Mouse (Mus musculus): ENCODE results near the gene Slc4a11.

The Slc4a11 gene

DNA sequence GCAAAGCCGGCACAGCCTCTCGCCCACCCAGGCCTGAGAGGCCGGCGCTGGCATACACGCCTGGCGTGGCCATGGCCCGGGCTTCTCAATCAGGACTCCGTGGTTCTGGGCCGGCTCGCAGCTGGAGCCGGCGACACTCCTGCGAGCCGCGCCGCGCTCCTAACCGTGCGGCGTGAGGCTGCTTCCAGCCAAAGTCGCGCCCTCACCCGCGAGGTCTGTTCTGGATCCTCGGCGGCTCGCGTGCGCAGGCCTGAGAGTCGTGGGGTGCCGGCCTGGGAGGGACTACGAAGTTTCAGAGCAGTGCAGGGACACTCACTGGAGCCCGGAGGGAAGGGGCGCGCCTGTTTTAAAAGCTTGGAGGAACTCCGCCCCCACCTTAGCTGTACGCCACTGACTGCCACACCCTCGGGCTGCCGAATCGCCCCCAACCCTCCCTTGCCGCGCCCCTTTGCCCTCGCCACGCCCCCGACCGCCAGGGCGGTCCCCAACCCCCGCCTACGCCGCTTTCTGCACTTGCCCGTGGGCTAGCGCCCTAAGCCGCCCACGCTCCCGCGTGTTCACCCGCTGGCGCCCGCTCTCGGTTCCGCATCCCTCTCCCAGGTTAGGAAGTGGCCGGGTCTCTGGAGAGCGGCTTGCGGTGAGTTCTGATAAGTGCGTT, at the start of gene Slc4a11:
Gene Slc4a11, minus strand, starts transcription at position 367 of the 658 bp plus-strand sequence.
- DNase-seq (ENCODE audit: low spot score in 2 of 2) = peak in 1 of 2 experiments; percentile 23

DNA sequence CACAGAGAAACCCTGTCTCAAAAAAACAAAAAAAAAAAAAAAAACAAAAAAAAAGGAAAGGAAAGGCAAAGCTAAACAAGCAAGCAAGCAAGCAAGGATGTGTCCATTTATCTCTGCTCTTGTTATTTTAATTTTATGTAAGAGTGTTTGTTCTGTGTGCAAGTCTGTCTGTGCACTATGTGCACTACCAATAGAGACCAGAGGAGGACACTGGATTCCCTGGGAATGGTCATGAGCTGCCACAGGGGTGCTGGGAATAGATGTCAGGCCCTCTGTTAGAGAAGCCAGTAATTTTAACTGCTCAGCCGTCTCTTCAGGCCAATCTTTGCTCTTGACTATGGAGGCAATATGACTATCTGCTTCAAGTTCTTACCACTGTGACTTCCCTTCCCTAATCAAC, 46.3 kb upstream of the Slc4a11 start:
- no peak for DNase-seq (ENCODE audit: low spot score in 2 of 2)

DNA sequence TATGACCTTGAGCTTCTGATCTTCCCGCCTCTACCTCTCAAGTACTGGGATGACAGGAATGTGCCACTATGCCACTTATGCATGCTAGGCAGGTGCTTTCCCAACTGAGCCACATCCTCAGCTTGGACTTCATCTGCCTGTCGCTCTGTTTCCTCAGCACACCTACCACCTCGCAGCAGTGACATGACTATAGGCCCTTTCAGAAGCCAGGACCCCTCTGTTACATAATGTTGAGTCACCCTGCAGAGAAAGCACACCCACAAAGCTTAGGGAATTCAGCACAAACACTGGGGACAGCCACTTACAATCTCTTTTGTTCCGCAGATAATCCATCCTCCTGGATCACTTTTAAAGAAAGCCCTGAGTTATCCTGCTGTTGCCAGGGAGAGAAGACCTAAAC, 42.8 kb upstream of the Slc4a11 start:
- no peak for DNase-seq (ENCODE audit: low spot score in 2 of 2)

DNA sequence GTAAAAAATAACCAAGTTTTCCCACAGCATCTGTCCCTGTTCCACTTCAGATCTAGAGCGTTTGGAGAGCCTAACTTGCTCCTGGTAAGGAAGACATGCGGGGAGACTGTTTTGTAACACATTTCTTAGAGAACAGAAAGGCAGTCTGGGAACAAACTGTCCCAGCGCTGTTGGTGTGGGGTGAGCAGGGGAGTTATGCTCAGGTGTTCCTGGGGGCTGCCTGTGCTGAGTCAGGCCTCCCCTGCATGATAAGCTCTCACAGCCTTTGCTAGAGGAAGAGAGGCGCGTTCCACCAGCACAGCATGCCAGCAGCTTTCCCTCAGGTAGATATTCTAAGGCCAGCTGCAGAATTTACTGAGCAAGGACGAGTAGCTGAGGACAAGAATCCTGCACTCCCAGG, 40.7 kb upstream of the Slc4a11 start:
- no peak for DNase-seq (ENCODE audit: low spot score in 2 of 2)

DNA sequence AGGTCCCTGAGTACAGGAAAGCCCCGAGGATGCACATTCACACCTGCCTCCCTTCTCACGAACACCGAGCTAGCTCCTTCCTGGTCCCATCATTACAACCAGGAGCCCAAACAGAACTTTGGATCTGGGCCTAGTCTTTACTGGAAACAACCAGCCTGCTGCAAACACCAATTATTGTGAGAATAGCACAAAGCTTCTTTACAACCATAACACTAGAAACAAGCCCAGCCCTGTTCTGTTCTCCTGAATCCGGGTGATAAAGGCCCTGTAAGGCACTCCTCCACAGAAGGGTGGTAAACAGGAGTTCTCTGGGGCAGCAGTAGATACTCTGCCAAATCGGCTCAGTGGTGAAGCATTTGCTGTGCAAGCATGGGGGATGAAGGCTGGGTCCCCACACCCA, 38.0 kb upstream of the Slc4a11 start:
- no peak for DNase-seq (ENCODE audit: low spot score in 2 of 2)

DNA sequence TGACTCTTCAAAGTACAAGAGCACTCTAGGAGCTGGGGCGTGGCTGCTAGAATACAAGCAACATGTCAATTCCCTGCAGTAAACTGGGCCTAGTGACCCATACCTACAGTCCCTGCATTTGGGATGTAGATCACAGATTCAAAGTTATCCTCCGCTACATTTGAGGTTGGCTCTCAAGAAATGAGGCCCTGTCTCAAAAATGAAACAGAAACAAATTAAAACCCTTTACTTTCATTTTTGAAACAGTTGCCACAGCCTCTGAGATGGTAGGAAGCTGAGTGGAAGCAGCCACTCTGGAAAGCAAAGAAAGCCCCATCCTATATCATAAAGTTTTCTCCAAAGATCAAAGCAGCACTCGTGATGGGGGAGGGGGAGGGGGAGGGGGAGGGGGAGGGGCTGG, 36.1 kb upstream of the Slc4a11 start:
- no peak for DNase-seq (ENCODE audit: low spot score in 2 of 2)

DNA sequence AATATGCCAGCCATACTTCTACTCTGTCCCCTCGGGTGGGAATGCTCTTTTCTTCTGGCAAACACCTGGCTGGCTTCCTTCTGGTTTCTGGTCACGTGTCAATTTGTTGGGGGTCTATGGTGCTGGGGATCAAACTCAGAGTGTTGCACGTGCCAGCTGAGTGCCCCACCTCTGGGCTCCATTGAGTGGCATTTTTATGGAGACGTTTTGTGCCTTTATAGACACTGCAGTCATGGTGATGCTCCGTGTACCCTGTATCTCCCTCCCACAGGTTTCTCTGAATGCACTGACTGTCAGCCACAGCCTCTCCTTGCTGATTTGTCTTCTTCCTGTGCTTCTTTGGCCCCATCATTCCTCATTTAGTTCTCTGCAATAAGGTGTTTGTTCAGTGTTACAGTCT, 34.5 kb upstream of the Slc4a11 start:
- DNase-seq (ENCODE audit: low spot score in 2 of 2) = no peak

DNA sequence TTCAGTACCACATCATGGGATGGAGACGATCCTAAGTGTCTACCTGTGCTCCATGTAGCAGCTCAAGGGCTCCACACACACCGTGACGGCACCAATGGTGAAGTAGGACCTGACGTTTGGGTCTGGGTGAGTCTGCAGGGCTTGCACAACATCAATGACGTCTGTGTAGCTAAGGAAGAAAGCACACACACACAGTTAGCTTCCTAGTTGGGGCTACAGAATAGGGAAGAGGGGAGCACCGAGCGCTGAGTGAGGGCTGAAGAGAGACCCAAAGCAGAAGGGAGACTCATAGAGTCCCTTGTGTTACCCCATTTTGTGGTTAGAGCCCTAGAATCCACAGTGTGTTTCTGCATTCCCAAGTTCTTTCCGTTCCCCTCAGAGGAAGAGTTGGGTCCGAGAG, 33.4 kb upstream of the Slc4a11 start:
- DNase-seq (ENCODE audit: low spot score in 2 of 2) = no peak

DNA sequence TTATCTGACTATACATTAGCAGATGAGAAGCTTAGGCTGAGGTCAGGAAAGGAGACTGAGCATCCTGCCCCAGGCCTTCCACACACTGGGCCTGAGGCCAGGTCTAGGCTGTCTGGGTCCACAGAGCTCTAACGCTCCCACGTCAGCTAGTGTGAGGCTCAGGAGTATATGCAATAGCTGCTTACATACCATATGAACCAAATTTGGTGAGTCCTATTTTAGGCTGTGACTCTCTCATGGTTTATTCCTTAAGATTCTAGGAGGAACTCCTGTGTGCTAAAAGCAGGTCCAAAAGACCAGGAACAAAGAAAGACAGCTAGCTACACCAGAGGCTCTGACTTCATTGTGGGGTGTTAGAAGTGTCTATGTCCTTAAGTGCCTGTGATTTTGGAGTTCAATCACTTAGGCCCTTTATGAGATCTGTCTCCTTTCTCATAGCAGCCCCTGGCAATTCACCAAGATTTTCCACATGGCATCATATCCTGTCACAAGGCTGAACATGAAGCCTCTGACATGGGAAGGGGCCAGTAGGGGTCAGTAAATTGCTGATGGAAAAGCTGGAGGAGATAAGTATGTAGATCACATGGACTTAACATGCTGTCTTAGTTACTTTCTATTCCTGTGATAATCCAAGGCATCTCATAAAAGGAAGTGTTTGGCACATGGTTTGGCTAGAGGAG, 31.7 kb upstream of the Slc4a11 start:
- DNase-seq (ENCODE audit: low spot score in 2 of 2) = no peak

DNA sequence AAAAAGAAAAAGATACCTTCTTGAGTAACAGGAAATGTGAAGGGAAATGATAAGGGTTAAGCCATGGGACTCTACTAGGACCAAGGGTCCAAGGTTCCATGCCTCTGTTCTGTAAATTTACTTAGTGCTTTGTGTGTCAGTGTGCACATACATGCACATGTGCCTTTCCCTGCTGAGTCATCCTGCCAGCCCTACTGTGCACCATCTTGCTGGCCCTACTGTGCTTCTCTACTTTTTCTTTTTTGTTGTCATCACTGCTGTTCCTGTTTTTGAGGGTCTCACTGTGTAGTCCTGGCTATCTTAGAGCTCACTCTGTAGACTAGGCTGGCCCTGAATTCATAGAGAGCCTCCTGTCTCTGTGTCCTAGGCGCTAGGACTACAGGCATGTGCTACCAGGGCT, 30.4 kb upstream of the Slc4a11 start:
- DNase-seq (ENCODE audit: low spot score in 2 of 2) = no peak

DNA sequence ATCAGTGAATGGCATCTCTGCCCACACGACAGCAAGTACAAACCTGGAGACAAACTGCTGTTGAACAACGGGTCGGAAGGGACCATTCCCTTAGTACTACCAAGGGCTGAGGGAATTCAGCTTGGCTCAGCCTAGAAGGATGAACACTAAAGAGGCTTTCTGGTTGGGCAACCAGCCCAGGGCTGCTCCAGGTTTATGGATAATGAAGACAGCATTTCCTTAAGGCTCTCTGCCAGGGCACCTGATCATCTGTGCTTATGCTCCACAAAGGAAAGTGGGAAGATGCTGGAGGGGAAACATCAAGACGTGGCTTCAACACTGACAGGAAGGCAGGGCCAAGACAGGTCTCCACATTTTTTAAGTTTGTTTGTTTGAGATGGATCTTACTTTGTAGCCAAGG, 27.1 kb upstream of the Slc4a11 start:
- DNase-seq (ENCODE audit: low spot score in 2 of 2) = no peak

DNA sequence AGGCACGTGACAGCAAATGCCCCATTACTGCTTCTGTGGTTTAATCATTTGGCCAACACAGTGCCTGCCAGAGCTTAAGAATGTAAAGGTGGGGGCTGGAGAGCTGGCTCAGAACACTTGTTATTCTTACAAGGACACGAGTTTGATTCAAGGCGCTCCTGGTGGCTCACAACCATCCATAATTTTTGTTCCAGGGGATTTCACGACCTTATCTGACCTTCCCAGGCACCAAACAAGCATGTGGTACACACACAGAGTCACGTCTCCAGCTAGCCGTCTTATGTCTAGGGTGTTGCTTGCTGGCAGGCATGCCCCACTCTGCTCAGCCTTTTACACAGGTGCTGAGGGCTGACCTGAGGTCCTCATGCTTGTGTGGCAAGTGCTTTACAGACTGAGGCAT, 20.6 kb upstream of the Slc4a11 start:
- no peak for DNase-seq (ENCODE audit: low spot score in 2 of 2)

DNA sequence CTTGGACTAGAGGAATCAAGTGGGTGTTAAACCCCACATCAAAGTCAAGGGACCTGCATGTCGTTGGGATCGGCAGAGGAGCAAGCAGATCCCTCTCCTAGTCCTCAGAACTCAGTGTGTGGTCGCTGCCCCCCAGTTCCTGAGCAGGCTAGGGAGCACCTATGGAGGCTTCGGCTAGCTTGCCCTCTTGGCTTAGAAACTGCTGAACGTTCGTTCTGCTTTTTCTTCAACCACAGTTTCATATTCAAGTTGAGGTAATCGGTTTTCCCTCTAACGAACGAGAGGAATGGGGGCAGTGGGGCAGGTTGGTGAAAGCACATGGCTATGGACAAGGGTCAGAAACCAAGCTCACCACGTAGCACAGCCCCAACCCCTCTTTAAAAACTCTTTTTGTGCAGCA, 9.7 kb upstream of the Slc4a11 start:
- DNase-seq (ENCODE audit: low spot score in 2 of 2) = no peak

DNA sequence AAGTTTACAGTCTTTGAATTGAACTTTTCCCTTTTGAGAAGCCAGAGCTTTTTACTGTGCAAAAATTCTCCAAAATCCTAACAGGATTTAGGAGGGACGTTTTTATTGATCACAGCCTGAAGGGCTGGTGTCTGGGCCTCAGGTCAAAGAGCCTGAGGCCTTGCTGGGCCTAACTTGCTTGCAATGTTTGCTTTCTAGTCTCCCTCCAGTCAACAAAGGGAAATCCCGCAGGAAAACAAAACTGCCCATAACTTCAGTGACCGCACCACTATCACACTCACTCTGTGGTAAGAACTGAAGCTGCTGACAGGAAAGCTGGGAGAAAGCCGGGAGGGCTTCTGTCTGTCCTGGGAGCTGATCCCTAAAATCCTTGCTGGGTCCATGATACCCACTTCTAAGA, 9.3 kb upstream of the Slc4a11 start:
- DNase-seq (ENCODE audit: low spot score in 2 of 2) = no peak

DNA sequence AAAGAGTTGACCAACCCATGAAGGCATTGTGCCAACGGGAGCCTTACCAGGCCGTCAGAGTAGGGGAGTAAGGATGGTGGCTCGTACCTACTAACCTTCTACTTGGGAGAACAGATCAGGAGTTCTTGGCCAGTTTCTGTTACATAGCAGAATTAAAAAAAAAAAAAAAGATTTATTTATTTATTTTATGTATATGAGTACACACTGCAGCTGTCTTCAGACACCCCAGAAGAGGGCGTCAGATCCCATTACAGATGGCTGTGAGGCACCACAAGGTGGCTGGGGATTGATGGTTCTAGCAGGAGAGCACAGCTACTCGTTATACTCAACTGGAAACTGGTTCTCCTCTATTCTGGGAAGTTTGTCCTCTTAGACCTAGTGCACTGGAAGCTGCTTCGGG, 7.9 kb upstream of the Slc4a11 start:
- no peak for DNase-seq (ENCODE audit: low spot score in 2 of 2)

DNA sequence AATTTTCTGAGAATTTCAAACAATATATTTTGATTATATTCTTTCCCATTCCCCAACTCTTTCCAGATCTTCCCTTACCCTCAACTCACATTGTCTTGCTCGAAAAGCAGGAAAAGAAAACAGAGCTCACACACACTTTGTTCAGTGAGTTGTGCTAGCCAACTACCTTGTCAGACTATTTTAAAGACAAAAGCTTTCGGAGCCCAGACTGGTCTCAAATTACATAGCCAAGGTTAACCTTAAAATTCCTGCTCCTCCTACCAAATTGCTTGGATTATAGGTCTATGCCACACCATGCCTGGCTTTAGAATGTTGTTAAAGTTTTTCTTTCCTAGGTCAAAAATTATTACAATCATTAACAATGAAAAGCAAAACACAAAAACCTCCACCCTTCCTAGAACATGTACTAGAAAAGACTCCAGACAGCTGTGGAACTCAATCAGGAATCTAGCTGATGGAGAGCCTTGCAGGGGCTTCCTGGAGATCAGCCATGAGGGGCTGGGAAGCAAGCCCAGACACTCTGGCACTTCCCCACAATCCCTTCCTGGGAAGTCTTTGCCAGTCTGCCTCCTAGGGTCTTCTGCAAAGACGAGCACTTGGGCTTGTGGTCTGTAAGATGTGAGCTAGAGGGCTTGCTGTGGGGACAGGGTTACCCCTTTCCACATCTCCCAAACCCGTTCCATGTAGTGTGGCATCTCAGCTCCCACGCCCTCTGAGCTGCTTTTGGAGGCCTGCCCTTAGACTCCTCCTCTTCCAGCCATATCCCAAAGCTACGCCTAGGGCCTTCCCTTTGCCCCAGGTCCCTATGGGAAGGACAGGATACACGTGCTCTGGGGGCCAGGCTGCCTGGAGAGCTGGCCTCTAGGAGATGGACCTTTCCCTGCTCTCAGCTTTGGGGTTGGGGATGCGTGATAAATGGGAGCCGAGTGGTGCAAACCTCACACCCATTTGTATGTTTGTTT, 7.0 kb upstream of the Slc4a11 start:
- peak in 1 of 2 experiments; percentile 24 for DNase-seq (ENCODE audit: low spot score in 2 of 2)

DNA sequence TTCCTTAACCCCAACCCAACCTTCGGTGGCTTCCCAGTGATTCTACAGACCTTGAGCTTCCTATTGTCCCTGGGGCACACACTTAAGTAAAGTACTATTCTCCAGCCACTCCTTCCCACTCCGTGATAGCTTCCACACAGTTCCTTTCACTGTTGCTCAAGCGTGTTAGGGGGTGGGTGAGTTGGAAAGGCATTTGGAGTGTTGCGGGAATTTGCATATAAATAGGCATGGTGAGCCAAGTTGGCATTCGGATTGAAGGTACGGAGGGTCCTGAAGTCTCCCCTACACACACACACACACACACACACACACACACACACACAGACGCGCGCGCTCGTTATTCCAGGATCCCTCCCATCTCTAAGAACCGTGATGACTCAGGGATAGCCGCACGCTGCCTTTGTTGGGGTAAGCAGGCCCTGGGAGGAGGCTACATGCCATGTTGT, 525 bp upstream of the Slc4a11 start:
- no peak for DNase-seq (ENCODE audit: low spot score in 2 of 2)

DNA sequence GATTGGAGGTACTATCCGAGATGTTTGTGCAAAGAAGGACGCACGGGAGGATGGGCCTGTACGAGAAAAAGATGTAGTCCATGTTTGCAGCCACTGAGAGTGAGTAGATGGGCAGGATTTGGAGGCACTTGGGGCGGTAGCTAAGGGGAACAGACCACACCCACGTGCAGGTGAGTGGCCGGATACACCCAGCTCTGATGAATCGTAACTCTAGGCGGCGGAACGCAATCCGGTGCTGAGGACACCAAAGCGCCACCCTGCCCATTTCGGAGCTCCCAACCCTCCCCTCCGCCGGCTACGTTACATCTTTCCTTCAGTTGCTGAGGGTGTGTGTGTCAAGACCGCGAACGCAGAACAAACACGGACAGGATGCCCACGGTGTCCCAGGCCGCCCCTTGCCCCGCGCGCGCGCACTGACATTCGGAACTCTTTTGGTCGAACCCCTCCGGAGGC, 593 bp downstream of the Slc4a11 start:
- no peak for DNase-seq (ENCODE audit: low spot score in 2 of 2)

DNA sequence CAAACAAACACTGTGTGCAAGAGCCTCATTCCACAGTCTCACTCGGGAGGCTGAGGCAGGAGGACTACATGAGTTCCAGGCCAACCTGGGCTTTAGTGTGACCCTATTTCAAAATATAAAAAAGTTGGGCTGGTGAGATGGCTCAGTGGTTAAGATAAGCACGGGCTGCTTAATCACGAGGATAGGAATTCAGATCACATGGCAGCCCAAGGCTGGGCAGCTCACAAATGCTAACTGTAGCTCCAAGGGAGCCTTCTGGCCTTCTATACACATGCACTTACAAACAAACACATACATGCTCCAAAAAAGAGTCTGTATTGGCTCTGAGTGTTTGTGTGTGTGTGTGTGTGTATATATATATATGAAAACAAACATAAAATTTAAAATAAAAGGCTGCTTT, 3.8 kb downstream of the Slc4a11 start:
- DNase-seq (ENCODE audit: low spot score in 2 of 2) = no peak

DNA sequence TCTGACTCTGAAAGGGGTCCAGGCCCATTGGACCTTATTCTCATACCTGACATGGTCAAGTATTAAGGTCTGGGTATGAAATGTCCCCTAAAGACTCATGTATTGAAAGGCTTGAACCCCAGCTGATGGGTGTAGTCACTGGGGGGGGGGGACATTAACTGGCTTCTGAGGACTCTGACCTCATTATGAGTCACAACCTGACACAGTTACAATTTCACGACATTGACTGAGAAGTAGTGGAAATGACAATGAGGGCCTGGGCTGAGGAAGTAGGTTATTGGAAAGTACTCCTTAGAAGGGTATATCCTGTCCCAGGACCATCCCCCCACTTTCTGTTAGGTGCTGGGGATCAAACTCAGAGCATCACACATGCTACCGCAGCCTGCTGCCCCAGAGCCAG, 8.3 kb downstream of the Slc4a11 start:
- DNase-seq (ENCODE audit: low spot score in 2 of 2) = no peak

DNA sequence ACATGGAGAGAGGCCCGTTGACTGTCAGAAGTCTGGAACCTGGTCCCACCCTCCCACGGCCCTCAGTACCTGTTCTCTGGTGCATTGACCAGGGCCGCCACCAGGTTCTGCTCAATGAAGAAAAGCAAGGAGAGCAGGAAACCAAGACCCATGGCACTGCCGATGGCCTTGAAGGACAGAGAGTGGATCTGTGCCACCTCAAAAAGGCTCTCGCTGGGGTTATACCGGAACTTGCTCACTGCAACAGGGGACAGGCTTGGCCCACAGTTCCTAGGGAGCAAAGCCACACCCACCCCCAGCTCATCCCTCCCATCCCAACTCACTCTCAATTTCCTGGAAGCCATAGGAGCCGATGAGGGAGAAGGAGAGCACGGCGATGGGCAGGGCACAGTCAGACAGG, 11.9 kb downstream of the Slc4a11 start:
- no peak for DNase-seq (ENCODE audit: low spot score in 2 of 2)

DNA sequence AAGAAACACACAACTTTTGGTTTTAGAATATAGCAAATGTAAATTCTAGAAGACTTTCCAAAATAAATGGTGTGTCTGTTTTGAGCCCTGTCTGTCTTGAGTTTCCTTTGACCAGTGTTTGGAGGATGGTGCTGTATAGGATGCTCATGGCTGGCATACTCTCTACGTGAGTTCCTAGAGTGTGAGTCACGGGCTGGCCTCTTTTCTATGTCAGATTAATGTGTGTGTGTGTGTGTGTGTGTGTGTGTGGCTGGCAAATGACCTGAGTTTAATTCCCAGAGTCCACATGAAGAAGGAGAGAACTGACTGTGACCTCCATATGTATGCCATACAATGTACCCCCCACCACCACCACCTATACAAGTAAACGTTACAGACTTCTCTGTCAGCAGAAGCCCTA, 15.8 kb downstream of the Slc4a11 start:
- no peak for DNase-seq (ENCODE audit: low spot score in 2 of 2)

Data from cerebellum, postnatal 4 days (tissue).